Mouse (Mus musculus) G1E (cell line): ENCODE results near the gene Trpc4.

Source experiments
- CTCF ChIP-seq: IDR thresholded peaks from 2 replicates; pipeline ENCODE4 v1.5.1; 2012; ENCODE audit warnings: low read depth, low read length, inconsistent platforms, mixed read lengths
- POLR2AphosphoS5 ChIP-seq: IDR thresholded peaks from 2 replicates; pipeline ENCODE4 v1.6.1; 2012; ENCODE audit warnings: low read depth, low read length, inconsistent platforms; ENCODE audit not compliant: insufficient replicate concordance
- TAL1 ChIP-seq: conservative IDR thresholded peaks from 2 replicates; pipeline ENCODE4 v1.6.1; 2012; ENCODE audit warnings: low read depth, low read length, inconsistent platforms, mixed read lengths

DNA sequence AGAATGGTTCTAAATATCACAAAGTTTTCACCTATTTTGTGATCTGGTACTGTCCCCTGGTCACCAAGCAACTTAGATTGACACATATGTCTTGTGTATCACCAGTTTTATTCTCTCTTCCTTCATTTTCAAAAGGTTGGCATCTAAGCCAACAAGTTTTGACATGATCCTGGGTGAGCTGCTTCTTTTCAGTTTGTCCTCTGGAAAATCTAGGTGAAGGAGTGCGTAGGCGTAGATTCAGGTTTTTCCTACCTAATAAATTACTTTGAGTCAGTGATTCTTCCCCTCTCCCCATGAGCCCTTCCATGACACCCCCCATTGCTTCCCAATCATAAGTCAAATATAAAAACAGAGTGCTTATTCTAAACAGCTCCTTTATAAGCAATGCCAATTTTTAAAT, 14.5 kb upstream of the Trpc4 start:
- TF ChIP-seq TAL1 (no peak), POLR2AphosphoS5 (no peak), CTCF (no peak)
